Mouse (Mus musculus) limb, embryonic 11.5 days (tissue): ENCODE data around the gene Ate1. TPM values are rescaled to one million over a fixed set of nuclear protein-coding genes. Genes with fewer than 3 reads are reported as not detected.
"Not testable (repeated sequence)": the region's sequence is repeated elsewhere in the genome, so short reads cannot be mapped to it uniquely, and the experiment has no call there.

Experiments used
- ATAC-seq: fragments of 200-750 bp; cut with Nextera tagmentation; 2 replicates; pipeline ENCODE4 v1.8.0; 2017; ENCODE audit warnings: low read depth; ENCODE audit not compliant: insufficient number of reproducible peaks, low FRiP score, low TSS enrichment
- DNase-seq: peaks from one replicate; pipeline ENCODE4 v3.0.0-alpha.2; 2015; ENCODE audit warnings: low spot score
- H3K27ac ChIP-seq: fragments of 300-500 bp; sonication (generic); replicated peaks from 2 replicates; pipeline ENCODE4 v1.5.1; 2014; ENCODE audit warnings: low read depth, mild to moderate bottlenecking, low read length
- H3K27me3 ChIP-seq: fragments of 300-500 bp; sonication (generic); 2 replicates; pipeline ENCODE4 v1.6.1; 2014; ENCODE audit warnings: mild to moderate bottlenecking, low read length, mixed read lengths; ENCODE audit not compliant: control insufficient read depth, insufficient read depth
- H3K36me3 ChIP-seq: fragments of 300-500 bp; sonication (generic); 2 replicates; pipeline ENCODE4 v1.6.1; 2014; ENCODE audit warnings: mild to moderate bottlenecking, low read length, moderate library complexity, mixed read lengths; ENCODE audit not compliant: control insufficient read depth, insufficient read depth
- H3K4me1 ChIP-seq: fragments of 300-500 bp; sonication (generic); 2 replicates; pipeline ENCODE4 v1.6.1; 2014; ENCODE audit warnings: low read length, mixed read lengths; ENCODE audit not compliant: control insufficient read depth, insufficient read depth
- H3K4me2 ChIP-seq: fragments of 300-500 bp; sonication (generic); 2 replicates; pipeline ENCODE4 v1.6.1; 2014; ENCODE audit warnings: low read depth, mild to moderate bottlenecking, moderate library complexity; ENCODE audit not compliant: severe bottlenecking
- H3K4me3 ChIP-seq: fragments of 300-500 bp; sonication (generic); 2 replicates; pipeline ENCODE4 v1.5.1; 2014; ENCODE audit warnings: low read depth, low read length
- H3K9ac ChIP-seq: fragments of 300-500 bp; sonication (generic); 2 replicates; pipeline ENCODE4 v1.6.1; 2014; ENCODE audit warnings: mild to moderate bottlenecking, low read length
- H3K9me3 ChIP-seq: fragments of 300-500 bp; sonication (generic); 2 replicates; pipeline ENCODE4 v1.6.1; 2016; ENCODE audit warnings: low read length; ENCODE audit not compliant: control insufficient read depth
- WGBS: fragments of 180-500 bp; shearing (Covaris S2); extraction: QIAGEN DNeasy Blood & Tissue Kit; methylation state at CpG from one replicate; pipeline ENCODE4 v1.1.7; 2014; 5-methylcytosine and 5-hydroxymethylcytosine counted together
- polyA plus RNA-seq: library from polyadenylated mRNA; unstranded; fragments of >200 nt; fragmentation: Nextera tagmentation; extraction: Ambion mirVana; gene quantifications from 2 replicates; pipeline ENCODE4 v1.2.1, GENCODE M21; 2014

The Ate1 gene
- polyA plus RNA-seq, 1 experiment from 2014 or later = 38.3 TPM

DNA sequence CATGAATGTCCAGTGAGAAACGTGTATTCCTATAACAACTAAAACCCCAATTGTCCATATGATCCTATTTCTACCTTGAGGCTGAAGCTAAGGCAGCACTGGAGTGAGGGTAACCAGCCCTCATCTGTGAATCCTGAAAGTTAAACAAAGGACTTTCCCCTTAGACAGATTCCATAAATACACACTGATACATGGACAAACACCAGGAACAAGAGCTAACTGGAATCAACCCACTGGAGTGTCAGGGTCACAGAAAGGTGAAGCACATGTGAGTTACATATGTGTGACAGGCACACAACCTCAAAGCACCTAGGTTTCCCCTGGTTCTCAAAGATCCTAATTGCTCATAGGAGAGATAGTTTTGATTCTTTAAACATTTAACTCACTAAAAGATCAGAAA lies 100.2 kb downstream of the Ate1 start:
- 77% methylated on average over 1 of the region's 1 CpGs for WGBS
- Histone ChIP-seq H3K9me3 (no peaks in the 10 kb centered on the region), H3K27ac (no peak overlapping the region)

DNA sequence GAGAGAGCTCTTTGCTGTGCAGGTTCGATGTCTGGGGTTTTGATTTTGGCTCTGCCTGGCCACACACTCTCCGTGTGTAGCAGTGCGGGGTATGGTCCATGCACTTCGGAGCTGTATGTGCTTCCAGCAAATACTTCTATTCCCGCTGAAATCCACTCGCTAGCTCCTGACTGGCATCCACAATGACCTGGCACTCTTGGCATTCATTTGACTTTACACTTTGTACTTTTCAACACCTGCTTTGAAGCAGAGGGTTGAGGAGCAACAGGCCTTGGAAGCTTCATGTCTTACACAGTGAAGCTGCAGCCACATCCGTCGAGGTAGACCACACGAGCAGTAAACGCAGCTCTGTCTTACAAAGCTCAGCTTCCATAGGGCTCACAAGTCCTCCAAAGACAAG lies 112.5 kb downstream of the Ate1 start:
- H3K36me3 ChIP-seq = no peaks in the 10 kb centered on the region
- no peaks in the 10 kb centered on the region for H3K27me3 ChIP-seq
- peak overlapping the region; percentile 68 for H3K27ac ChIP-seq
- 81% methylated on average over 10 of the region's 10 CpGs for WGBS
- ATAC-seq = no peak
- DNase-seq = no peak
- no peak overlapping the region for H3K4me2 ChIP-seq
- no peak overlapping the region for H3K9ac ChIP-seq
- H3K4me3 ChIP-seq = no peak overlapping the region
- no peaks in the 10 kb centered on the region for H3K9me3 ChIP-seq
- H3K4me1 ChIP-seq = peaks cover 6% of the 10 kb centered on the region; the same call in 1 of the 2 replicates

More for the DNA sequence above, 100.2 kb downstream of the Ate1 start:
- peaks cover 2% of the 10 kb centered on the region; the same call in 1 of the 2 replicates for H3K4me1 ChIP-seq
- no peak for ATAC-seq
- H3K4me3 ChIP-seq = no peak overlapping the region
- no peaks in the 10 kb centered on the region for H3K36me3 ChIP-seq
- no peak overlapping the region for H3K9ac ChIP-seq
- H3K27me3 ChIP-seq = no peaks in the 10 kb centered on the region
- H3K4me2 ChIP-seq = no peak overlapping the region
- no peak for DNase-seq

DNA sequence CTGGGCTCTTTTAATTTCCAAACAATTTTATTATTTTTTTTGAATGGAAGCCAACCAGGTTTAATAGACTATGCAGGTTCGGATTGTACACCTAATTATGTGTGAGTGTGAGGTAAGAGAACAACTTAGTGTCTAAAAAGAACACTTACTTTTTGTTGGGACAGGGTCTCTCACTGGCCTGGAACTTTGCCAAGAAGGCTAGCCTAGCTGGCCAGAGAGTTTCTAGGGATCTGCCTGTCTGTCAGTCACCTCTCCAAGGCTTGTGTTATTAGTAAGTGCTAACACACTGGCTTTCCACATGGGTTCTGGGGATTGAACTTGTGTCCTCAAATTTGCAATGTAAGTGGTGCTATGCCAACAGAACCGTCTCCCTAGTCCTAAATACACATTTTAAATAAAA lies 116.8 kb downstream of the Ate1 start:
- H3K4me2 ChIP-seq = no peak overlapping the region
- no peak overlapping the region for H3K9ac ChIP-seq
- no peak overlapping the region for H3K27ac ChIP-seq
- DNase-seq = peak; percentile 27
- no peak for ATAC-seq
- H3K36me3 ChIP-seq = no peaks in the 10 kb centered on the region
- WGBS = 85% methylated on average over 2 of the region's 2 CpGs
- H3K9me3 ChIP-seq = no peaks in the 10 kb centered on the region
- H3K4me1 ChIP-seq = peaks cover 6% of the 10 kb centered on the region; the same call in 1 of the 2 replicates
- H3K27me3 ChIP-seq = no peaks in the 10 kb centered on the region
- H3K4me3 ChIP-seq = no peak overlapping the region

DNA sequence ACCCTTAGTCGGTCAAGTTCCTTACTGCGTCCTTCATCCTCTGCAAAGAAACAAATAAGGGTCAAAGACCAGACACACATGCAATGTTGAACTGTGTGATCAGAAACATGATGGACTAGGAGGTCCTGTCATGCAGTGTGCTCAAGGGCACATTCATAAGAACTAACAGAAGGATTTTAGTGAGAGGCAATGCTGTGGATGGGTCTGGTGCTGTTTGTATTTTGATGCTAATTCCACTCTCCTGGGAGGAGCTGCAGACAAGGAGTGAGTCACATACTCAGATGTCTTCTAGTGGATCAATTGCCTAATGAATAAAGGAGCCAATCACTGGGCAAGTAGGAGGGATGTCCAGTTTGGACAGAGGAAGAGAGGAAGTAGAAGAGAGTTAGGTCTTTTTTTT lies 125.5 kb downstream of the Ate1 start:
- H3K9ac ChIP-seq = no peak overlapping the region
- no peak overlapping the region for H3K4me2 ChIP-seq
- no peak for ATAC-seq

DNA sequence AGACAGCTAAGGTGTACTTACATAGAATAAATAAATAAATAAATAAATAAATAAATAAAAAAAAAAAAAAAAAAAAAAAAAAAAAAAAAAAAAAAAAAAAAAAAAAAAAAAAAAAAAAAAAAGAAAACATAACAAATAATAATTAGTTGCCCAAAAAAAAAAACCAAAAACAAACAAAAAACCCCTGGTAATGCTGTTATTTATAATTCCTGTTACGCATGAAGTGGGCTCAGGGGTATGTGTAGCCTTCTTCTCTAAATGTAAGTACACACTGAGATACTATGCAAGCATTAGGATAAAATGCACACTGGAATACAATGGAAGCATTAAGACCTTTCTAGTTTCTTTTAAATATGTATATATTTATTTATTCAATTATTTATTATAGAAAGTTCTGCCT lies 130.1 kb downstream of the Ate1 start:
- not testable (repeated sequence) for H3K27ac ChIP-seq, H3K9me3 ChIP-seq, H3K9ac ChIP-seq, ATAC-seq, H3K4me2 ChIP-seq, H3K4me3 ChIP-seq, H3K27me3 ChIP-seq, DNase-seq, H3K36me3 ChIP-seq, H3K4me1 ChIP-seq
- WGBS = 98% methylated on average over 1 of the region's 1 CpGs

More for the DNA sequence above, 125.5 kb downstream of the Ate1 start:
- Histone ChIP-seq H3K36me3 (no peaks in the 10 kb centered on the region), H3K27ac (no peak overlapping the region), H3K27me3 (no peaks in the 10 kb centered on the region), H3K4me1 (no peaks in the 10 kb centered on the region), H3K4me3 (no peak overlapping the region), H3K9me3 (no peaks in the 10 kb centered on the region)
- 93% methylated on average over 2 of the region's 2 CpGs for WGBS
- DNase-seq = no peak

DNA sequence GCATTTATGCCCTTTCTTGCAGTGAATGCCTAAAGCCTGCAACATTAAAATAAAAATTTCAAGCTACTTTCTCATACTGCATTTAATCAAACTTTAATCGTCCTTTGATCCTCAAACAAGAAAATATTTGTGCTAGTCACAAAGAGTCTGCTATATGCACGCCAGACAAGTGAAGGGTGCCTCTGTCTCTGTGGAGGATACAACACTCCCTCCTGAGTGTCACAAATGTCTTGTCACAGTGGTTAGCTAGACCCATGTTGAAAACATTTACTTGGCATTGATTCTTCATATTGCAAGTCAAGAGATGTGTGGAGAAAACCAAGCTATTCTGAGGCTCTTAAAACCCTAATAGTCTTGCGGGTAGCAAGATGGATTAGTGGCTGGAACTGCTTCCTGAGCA lies 133.9 kb downstream of the Ate1 start:
- 82% methylated on average over 3 of the region's 3 CpGs for WGBS
- Histone ChIP-seq H3K36me3 (no peaks in the 10 kb centered on the region; the same call in 1 of the 2 replicates), H3K27ac (no peak overlapping the region), H3K4me2 (no peak overlapping the region), H3K27me3 (no peaks in the 10 kb centered on the region), H3K9ac (no peak overlapping the region), H3K4me1 (no peaks in the 10 kb centered on the region), H3K9me3 (no peaks in the 10 kb centered on the region), H3K4me3 (no peak overlapping the region)
- ATAC-seq (no peak), DNase-seq (no peak)

DNA sequence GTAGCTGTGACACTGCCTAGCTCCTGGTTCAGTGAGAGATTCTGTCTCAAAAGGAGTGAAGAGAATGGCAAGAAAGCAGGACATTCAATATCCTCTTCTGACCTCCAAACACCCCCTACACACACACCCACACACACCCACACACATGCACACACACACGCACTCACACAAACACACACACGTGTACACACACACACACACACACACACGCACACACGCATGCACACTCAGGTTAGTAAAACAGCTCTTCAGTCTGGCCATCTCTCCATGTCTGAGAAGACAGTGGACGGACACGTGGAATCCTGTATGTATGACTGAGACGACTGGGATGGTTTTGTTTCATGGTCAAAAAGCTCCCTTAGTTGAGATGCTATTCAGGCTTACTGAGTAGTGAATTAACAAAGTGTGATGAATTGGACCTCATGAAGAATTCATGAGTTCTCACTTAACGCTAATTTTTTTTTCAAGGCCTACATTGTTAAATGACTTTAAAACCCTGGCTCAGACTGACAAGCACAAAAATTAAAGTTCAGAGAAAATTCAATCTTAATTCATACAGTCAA lies 134.4 kb downstream of the Ate1 start:
- H3K27ac ChIP-seq = no peak overlapping the region
- no peak overlapping the region for H3K9ac ChIP-seq
- WGBS = 93% methylated on average over 8 of the region's 8 CpGs
- no peak for ATAC-seq
- H3K4me3 ChIP-seq = no peak overlapping the region
- no peaks in the 10 kb centered on the region for H3K27me3 ChIP-seq
- no peak overlapping the region for H3K4me2 ChIP-seq
- DNase-seq = no peak
- H3K9me3 ChIP-seq = no peaks in the 10 kb centered on the region
- H3K36me3 ChIP-seq = no peaks in the 10 kb centered on the region; the same call in 1 of the 2 replicates
- H3K4me1 ChIP-seq = no peaks in the 10 kb centered on the region

DNA sequence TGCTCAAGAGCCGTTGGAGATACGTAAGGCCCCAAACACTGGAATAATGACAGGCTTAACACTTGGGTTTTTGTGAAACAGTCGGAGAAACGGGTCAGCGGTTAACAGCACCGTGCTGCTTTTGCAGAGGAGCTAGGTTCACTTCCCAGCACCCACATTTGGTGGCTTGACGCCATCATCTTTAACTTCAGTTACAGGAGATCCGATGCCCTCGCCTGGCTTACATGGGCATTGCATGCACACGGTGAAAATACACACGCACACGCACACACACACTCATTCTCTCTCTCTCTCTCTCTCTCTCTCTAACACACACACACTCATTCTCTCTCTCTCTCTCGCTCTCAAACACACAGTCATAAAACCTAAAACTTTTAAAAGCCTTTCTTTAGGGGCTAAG lies 138.0 kb downstream of the Ate1 start:
- Histone ChIP-seq H3K4me2 (no peak overlapping the region), H3K27ac (no peak overlapping the region), H3K9ac (no peak overlapping the region), H3K27me3 (no peaks in the 10 kb centered on the region), H3K4me3 (no peak overlapping the region), H3K9me3 (no peaks in the 10 kb centered on the region), H3K4me1 (no peaks in the 10 kb centered on the region), H3K36me3 (no peaks in the 10 kb centered on the region; the same call in 1 of the 2 replicates)
- ATAC-seq (no peak), DNase-seq (no peak)
- 93% methylated on average over 13 of the region's 13 CpGs for WGBS

DNA sequence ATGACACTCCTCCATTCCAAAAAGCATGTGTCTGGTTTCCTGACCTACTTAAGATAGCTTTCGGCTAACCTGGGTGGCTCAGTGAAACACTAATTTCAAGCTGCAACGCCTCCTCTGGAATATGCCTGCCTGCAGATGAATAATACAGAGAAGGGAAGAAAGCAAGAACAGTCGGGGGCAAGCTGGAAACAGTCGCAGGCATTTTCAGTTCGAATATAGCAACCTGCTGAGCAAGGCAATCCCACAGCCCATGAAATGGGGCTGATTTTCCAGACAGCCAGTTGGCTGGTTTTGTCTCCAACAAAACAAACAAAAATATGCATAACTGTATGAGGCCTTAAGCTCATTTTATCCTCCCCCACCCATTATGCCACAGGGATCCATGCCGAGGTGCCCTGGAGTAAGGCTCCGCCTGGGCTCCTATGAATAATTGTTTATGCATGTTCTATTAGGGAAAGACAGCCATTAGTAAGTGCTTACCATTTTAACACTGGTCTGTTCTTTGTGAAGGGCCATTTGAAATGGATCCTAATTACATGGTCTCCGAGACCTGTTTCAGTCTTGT lies 138.7 kb downstream of the Ate1 start:
- Histone ChIP-seq H3K4me2 (no peak overlapping the region), H3K4me1 (no peaks in the 10 kb centered on the region), H3K36me3 (no peaks in the 10 kb centered on the region; the same call in 1 of the 2 replicates), H3K27me3 (no peaks in the 10 kb centered on the region), H3K27ac (no peak overlapping the region), H3K9ac (no peak overlapping the region), H3K4me3 (no peak overlapping the region), H3K9me3 (no peaks in the 10 kb centered on the region)
- ATAC-seq (no peak), DNase-seq (no peak)
- WGBS = 81% methylated on average over 8 of the region's 8 CpGs
